Mouse (Mus musculus) embryonic facial prominence, embryonic 11.5 days (tissue): Measurements from ENCODE around the gene Rbl2. TPM values are rescaled to one million over a fixed set of nuclear protein-coding genes. Genes with fewer than 3 reads are reported as not detected.

Experiments used
- ATAC-seq: fragments of 200-750 bp; cut with Nextera tagmentation; replicated peaks from 2 replicates; pipeline ENCODE4 v1.8.0; 2017; ENCODE audit warnings: low read depth; ENCODE audit not compliant: insufficient number of reproducible peaks, low FRiP score, low TSS enrichment
- DNase-seq: peaks from one replicate; pipeline ENCODE4 v3.0.0-alpha.2; 2015; ENCODE audit warnings: low spot score
- H3K27ac ChIP-seq: fragments of 300-500 bp; sonication (generic); replicated peaks from 2 replicates; pipeline ENCODE4 v1.5.1; 2014; ENCODE audit warnings: mild to moderate bottlenecking, low read depth, low read length, control low read depth
- H3K27me3 ChIP-seq: fragments of 300-500 bp; sonication (generic); 2 replicates; pipeline ENCODE4 v1.6.1; 2014; ENCODE audit warnings: mild to moderate bottlenecking, low read length, moderate library complexity, mixed read lengths; ENCODE audit not compliant: control insufficient read depth, insufficient read depth
- H3K36me3 ChIP-seq: fragments of 300-500 bp; sonication (generic); replicated peaks from 2 replicates; pipeline ENCODE4 v1.6.1; 2014; ENCODE audit warnings: low read depth, mild to moderate bottlenecking, low read length, moderate library complexity, mixed read lengths; ENCODE audit not compliant: control insufficient read depth, insufficient read depth
- H3K4me1 ChIP-seq: fragments of 300-500 bp; sonication (generic); 2 replicates; pipeline ENCODE4 v1.6.1; 2014; ENCODE audit warnings: low read length, mixed read lengths; ENCODE audit not compliant: control insufficient read depth, insufficient read depth
- H3K4me2 ChIP-seq: fragments of 300-500 bp; sonication (generic); 2 replicates; pipeline ENCODE4 v1.6.1; 2014; ENCODE audit warnings: low read depth, mild to moderate bottlenecking, control low read depth, low read length, moderate library complexity
- H3K4me3 ChIP-seq: fragments of 300-500 bp; sonication (generic); 2 replicates; pipeline ENCODE4 v1.5.1; 2014; ENCODE audit warnings: low read depth, low read length, control low read depth
- H3K9ac ChIP-seq: fragments of 300-500 bp; sonication (generic); replicated peaks from 2 replicates; pipeline ENCODE4 v1.6.1; 2014; ENCODE audit warnings: mild to moderate bottlenecking, control low read depth, low read length
- H3K9me3 ChIP-seq: fragments of 300-500 bp; sonication (generic); replicated peaks from 2 replicates; pipeline ENCODE4 v1.6.1; 2016; ENCODE audit warnings: mild to moderate bottlenecking, low read length, inconsistent platforms, mixed read lengths; ENCODE audit not compliant: control insufficient read depth
- WGBS: fragments of 180-500 bp; shearing (Covaris S2); extraction: QIAGEN DNeasy Blood & Tissue Kit; methylation state at CpG from one replicate; pipeline ENCODE4 v1.1.7; 2014; 5-methylcytosine and 5-hydroxymethylcytosine counted together
- polyA plus RNA-seq: library from polyadenylated mRNA; unstranded; fragments of >200 nt; fragmentation: Nextera tagmentation; extraction: Ambion mirVana; gene quantifications from 2 replicates; pipeline ENCODE4 v1.2.1, GENCODE M21; 2014

Gene Rbl2
- polyA plus RNA-seq, 1 experiment from 2014 or later, result 11.1 TPM

- no peak overlapping the region for H3K4me3 ChIP-seq
- no peaks in the 10 kb centered on the region for H3K36me3 ChIP-seq
- ATAC-seq (no peak), DNase-seq (no peak)
- no peaks in the 10 kb centered on the region for H3K4me1 ChIP-seq
- no peak overlapping the region for H3K9ac ChIP-seq
- no peaks in the 10 kb centered on the region for H3K9me3 ChIP-seq
- H3K27me3 ChIP-seq, result no peaks in the 10 kb centered on the region
- no peak overlapping the region for H3K27ac ChIP-seq
- no peak overlapping the region for H3K4me2 ChIP-seq
These were observed 10.7 kb upstream of the Rbl2 start for GRCm38 (mm10) chr8:91059086-91059578.

DNA sequence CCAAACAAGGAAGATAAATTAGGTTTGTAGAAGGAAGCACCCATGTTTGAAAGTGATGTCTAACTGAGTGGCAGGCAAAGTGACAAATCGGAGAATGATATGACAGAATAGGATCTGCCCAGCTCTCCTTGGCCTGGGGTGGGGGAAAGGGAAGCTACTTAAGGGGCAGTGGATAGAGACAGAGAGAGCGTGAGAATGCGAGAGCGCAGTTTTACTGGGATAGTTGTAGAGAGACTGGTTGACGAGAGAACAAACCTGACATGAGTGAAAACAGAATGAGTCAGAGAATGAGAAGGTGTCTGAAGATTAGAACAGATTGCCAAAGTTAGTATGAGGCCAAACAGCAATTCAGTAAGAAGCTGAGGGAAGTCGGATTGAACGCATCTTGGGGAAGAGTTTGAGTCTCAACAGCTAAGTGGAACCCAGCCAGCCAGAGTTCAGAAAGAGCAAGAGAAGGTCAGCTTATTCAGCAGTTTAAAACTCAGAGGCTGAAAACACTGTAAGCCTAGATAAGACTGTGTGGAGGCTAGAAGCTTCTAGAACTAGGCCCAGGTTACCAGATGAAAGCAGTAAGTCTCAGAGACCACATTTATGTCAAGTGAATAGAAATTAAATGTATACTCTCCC is 9.9 kb upstream of the Rbl2 start:
- H3K27ac ChIP-seq, result no peak overlapping the region
- no peak overlapping the region for H3K4me3 ChIP-seq
- no peak overlapping the region for H3K4me2 ChIP-seq
- no peaks in the 10 kb centered on the region for H3K4me1 ChIP-seq
- no peaks in the 10 kb centered on the region for H3K27me3 ChIP-seq
- DNase-seq (no peak), ATAC-seq (no peak)
- no peak overlapping the region for H3K9ac ChIP-seq
- H3K36me3 ChIP-seq, result no peaks in the 10 kb centered on the region
- WGBS, result 84% methylated on average over 7 of the region's 7 CpGs
- H3K9me3 ChIP-seq, result no peaks in the 10 kb centered on the region

DNA sequence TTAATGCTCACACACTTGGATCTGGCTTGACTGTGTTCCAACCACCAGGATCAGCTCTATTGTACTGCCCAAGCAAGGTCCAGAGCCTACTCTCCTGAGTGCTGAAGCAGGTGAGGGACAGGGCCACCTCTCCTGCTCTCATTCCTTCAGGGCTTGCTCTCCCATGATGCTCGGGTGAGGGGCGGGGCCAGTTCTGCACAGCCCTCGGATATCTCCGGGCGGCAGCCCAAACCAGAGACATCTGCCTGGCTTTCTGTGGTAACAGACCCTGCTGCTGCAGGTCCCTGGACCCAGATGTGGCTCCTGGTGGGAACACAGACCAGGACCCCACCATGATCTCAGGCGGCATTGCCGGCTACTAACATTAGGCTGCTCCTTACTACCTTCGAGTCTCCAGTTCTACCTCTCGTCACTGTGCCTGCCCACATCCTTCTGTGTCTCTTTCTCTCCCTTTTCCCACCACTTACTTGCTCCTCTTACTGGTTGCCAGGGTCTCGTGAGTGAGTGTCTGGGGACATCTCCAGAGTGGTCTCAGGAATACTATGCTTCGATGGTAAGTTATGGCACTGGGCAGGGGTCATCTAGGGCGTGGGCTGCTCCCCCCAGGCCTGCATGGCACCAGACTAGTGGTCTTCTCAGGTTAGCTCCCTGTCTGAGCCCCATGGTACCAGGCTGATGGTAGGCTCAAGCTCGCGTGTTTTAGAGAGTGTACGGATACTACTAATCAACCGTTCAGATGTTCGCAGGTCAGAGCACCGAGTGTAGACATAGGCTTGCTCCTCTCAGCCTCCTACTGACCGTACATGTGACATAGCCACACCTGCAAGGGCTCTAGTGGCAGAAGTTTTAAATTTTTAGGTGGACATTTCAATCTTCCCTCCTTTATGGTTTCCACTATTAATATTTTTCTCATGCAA is 9.0 kb upstream of the Rbl2 start:
- no peaks in the 10 kb centered on the region for H3K36me3 ChIP-seq
- H3K27ac ChIP-seq, result no peak overlapping the region
- 76% methylated on average over 19 of the region's 19 CpGs for WGBS
- no peak overlapping the region for H3K9ac ChIP-seq
- H3K27me3 ChIP-seq, result no peaks in the 10 kb centered on the region
- no peaks in the 10 kb centered on the region for H3K9me3 ChIP-seq
- no peak overlapping the region for H3K4me3 ChIP-seq
- ATAC-seq (no peak), DNase-seq (no peak)
- no peaks in the 10 kb centered on the region for H3K4me1 ChIP-seq
- H3K4me2 ChIP-seq, result no peak overlapping the region; the same call in 1 of the 2 replicates

- no peaks in the 10 kb centered on the region for H3K27me3 ChIP-seq
- no peak overlapping the region for H3K9ac ChIP-seq
- H3K4me1 ChIP-seq, result no peaks in the 10 kb centered on the region
- no peaks in the 10 kb centered on the region for H3K36me3 ChIP-seq
- DNase-seq, result no peak
- H3K4me2 ChIP-seq, result no peak overlapping the region
- ATAC-seq, result no peak
- no peak overlapping the region for H3K4me3 ChIP-seq
- 75% methylated on average over 4 of the region's 4 CpGs for WGBS
- no peaks in the 10 kb centered on the region for H3K9me3 ChIP-seq
- H3K27ac ChIP-seq, result no peak overlapping the region
These were observed 4.7 kb upstream of the Rbl2 start for GRCm38 (mm10) chr8:91065179-91065578.

DNA sequence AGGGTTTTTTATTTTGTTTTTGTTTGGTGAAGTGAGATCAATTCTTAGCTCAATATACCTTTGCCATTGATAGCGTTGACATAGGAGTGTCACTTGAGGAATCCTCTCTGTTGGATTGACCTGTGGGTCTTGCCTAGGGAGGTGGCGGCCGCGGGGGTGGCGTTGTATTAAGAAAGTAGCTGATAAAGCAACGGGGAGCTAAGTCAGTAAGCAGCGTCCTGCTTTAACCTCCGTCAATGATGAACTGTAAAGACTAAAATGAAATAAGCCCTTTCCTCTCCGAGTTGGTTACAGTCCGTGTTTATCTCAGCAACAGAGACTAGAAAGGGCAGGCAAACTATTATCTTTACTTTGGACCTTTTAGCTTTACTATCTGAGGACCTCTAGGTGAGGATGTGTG is 450 bp upstream of the Rbl2 start:
- Histone ChIP-seq H3K9ac (peak overlapping the region; percentile 43), H3K4me2 (peak overlapping the region; percentile 50), H3K4me3 (peak overlapping the region; percentile 90), H3K4me1 (no peaks in the 10 kb centered on the region), H3K36me3 (no peaks in the 10 kb centered on the region), H3K9me3 (no peaks in the 10 kb centered on the region), H3K27ac (no peak overlapping the region), H3K27me3 (no peaks in the 10 kb centered on the region)
- DNase-seq (no peak), ATAC-seq (no peak)
- WGBS, result 11% methylated on average over 10 of the region's 10 CpGs

DNA sequence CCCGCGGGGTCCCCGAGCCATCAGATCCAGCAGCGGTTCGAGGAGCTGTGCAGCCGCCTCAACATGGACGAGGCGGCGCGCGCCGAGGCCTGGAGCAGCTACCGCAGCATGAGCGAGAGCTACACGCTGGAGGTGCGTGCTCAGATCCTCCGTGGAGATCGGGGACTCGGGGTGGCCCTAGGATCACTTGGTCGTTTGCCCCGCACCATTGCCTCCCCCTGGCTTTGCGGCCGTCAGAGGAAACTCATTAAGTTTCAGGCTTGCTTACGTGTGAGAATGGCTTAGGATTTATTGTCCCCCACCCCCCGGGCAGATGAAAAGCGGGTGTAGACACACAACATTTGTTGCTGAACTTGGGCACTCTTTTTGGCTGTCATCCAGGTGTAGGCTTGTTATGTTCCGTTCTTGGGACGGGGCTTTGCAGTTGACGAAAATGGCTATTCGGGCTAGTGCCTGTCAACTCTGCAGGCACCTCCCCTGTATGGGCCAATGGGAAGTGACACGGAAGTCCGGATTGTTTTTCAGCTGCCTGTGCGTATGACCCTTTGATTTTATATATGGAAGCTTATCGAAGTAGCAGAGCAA is 510 bp downstream of the Rbl2 start:
- Histone ChIP-seq H3K4me2 (peak overlapping the region; percentile 60), H3K4me1 (no peaks in the 10 kb centered on the region), H3K4me3 (peak overlapping the region; percentile 90), H3K9me3 (no peaks in the 10 kb centered on the region), H3K27ac (peak overlapping the region; percentile 70), H3K27me3 (no peaks in the 10 kb centered on the region), H3K36me3 (no peaks in the 10 kb centered on the region), H3K9ac (peak overlapping the region; percentile 83)
- under 1% methylated on average over 34 of the region's 34 CpGs for WGBS
- DNase-seq, result peak; percentile 77
- peak; percentile 74 for ATAC-seq

- 91% methylated on average over 12 of the region's 12 CpGs for WGBS
- no peak overlapping the region for H3K9ac ChIP-seq
- ATAC-seq, result no peak
- H3K4me1 ChIP-seq, result no peaks in the 10 kb centered on the region
- DNase-seq, result no peak
- H3K4me2 ChIP-seq, result no peak overlapping the region
- H3K9me3 ChIP-seq, result no peaks in the 10 kb centered on the region
- H3K27ac ChIP-seq, result no peak overlapping the region
- no peaks in the 10 kb centered on the region for H3K36me3 ChIP-seq
- H3K4me3 ChIP-seq, result no peak overlapping the region
- H3K27me3 ChIP-seq, result no peaks in the 10 kb centered on the region
These were observed 7.4 kb downstream of the Rbl2 start for GRCm38 (mm10) chr8:91077077-91077867.
